Mouse (Mus musculus) stomach, postnatal 0 days (tissue): ENCODE results near the gene Slco2a1. TPM values are rescaled to one million over a fixed set of nuclear protein-coding genes. Genes with fewer than 3 reads are reported as not detected.

Source experiments
- ATAC-seq: fragments of 200-750 bp; cut with Nextera tagmentation; 2 replicates; pipeline ENCODE4 v1.8.0; 2017; ENCODE audit not compliant: low FRiP score, low TSS enrichment
- DNase-seq: peaks from one replicate; pipeline ENCODE4 v3.0.0-alpha.2; 2016; ENCODE audit warnings: low spot score
- H3K27ac ChIP-seq: fragments of 300-500 bp; sonication (generic); replicated peaks from 2 replicates; pipeline ENCODE4 v1.5.1; 2014; ENCODE audit warnings: mild to moderate bottlenecking, control low read depth
- H3K27me3 ChIP-seq: fragments of 300-500 bp; sonication (generic); 2 replicates; pipeline ENCODE4 v1.6.1; 2014; ENCODE audit warnings: low read length; ENCODE audit not compliant: control insufficient read depth, insufficient read depth
- H3K36me3 ChIP-seq: fragments of 300-500 bp; sonication (generic); 2 replicates; pipeline ENCODE4 v1.6.1; 2014; ENCODE audit warnings: low read length, mixed read lengths; ENCODE audit not compliant: control insufficient read depth, insufficient read depth
- H3K4me1 ChIP-seq: fragments of 300-500 bp; sonication (generic); replicated peaks from 2 replicates; pipeline ENCODE4 v1.6.1; 2014; ENCODE audit warnings: antibody characterized with exemption; ENCODE audit not compliant: control insufficient read depth, insufficient read depth
- H3K4me2 ChIP-seq: fragments of 300-500 bp; sonication (generic); replicated peaks from 2 replicates; pipeline ENCODE4 v1.6.1; 2014; ENCODE audit warnings: low read depth, mild to moderate bottlenecking, control low read depth, moderate library complexity
- H3K4me3 ChIP-seq: fragments of 300-500 bp; sonication (generic); 2 replicates; pipeline ENCODE4 v1.5.1; 2014; ENCODE audit warnings: low read depth, low read length, control low read depth
- H3K9ac ChIP-seq: fragments of 300-500 bp; sonication (generic); 2 replicates; pipeline ENCODE4 v1.6.1; 2014; ENCODE audit warnings: mild to moderate bottlenecking, low read length, control low read depth, mixed read lengths
- H3K9me3 ChIP-seq: fragments of 300-500 bp; sonication (generic); 2 replicates; pipeline ENCODE4 v1.6.1; 2016; ENCODE audit warnings: low read length; ENCODE audit not compliant: control insufficient read depth
- CTCF ChIP-seq: IDR thresholded peaks from 2 replicates; pipeline ENCODE4 v1.5.1; 2016; ENCODE audit warnings: antibody characterized with exemption, low read depth, mild to moderate bottlenecking, moderate library complexity
- EP300 ChIP-seq: optimal IDR thresholded peaks from 2 replicates; pipeline ENCODE3; 2016; ENCODE audit warnings: antibody characterized with exemption
- WGBS: fragments of 180-500 bp; shearing (Covaris S2); extraction: QIAGEN DNeasy Blood & Tissue Kit; methylation state at CpG from one replicate; pipeline ENCODE4 v1.1.7; 2014; 5-methylcytosine and 5-hydroxymethylcytosine counted together
- polyA plus RNA-seq: library from polyadenylated mRNA; unstranded; fragments of >200 nt; fragmentation: Nextera tagmentation; extraction: Ambion mirVana; gene quantifications from 2 replicates; pipeline ENCODE4 v1.2.1, GENCODE M21; 2015

Gene Slco2a1
- polyA plus RNA-seq, 1 experiment from 2014 or later = 22.3 TPM

DNA sequence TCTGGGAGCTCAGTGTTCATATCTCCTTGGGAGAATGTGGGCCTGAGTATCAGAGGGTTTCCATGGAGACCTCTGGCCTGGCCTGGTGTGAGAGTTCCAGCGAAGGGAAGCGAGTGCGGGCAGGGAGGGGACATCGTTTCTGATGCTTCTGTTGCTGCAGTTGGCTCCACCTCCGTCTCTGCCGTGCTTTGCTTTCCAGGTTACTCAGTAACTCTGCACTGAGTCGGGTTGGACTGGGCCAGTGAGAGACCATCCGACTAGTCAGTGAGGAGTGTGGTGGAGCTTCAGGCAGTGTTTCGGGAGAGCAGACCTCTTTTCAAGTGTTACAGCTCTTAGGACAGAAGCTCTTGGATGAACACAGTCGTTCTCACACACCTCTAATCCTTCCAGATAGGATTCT, 8.6 kb upstream of the Slco2a1 start:
- WGBS = 60% methylated on average over 10 of the region's 10 CpGs

GRCm38 (mm10) chr9:102980420-102980819, 8.1 kb upstream of the Slco2a1 start:
- Histone ChIP-seq H3K9ac (no peak overlapping the region), H3K4me1 (0 out of 2 replicates have a peak, but pooled peaks cover 3% of the 10 kb centered on the region), H3K4me2 (no peak overlapping the region), H3K27ac (no peak overlapping the region), H3K4me3 (no peak overlapping the region), H3K36me3 (no peaks in the 10 kb centered on the region), H3K9me3 (no peaks in the 10 kb centered on the region), H3K27me3 (no peaks in the 10 kb centered on the region)
- 89% methylated on average over 5 of the region's 5 CpGs for WGBS
- DNase-seq = no peak
- TF ChIP-seq CTCF = no peak
- no peak for TF ChIP-seq EP300
- ATAC-seq = no peak

More for the DNA sequence above, 8.6 kb upstream of the Slco2a1 start:
- DNase-seq = no peak
- no peak for ATAC-seq
- Histone ChIP-seq H3K9me3 (no peaks in the 10 kb centered on the region), H3K4me2 (no peak overlapping the region), H3K36me3 (no peaks in the 10 kb centered on the region), H3K4me1 (0 out of 2 replicates have a peak, but pooled peaks cover 3% of the 10 kb centered on the region), H3K27ac (no peak overlapping the region), H3K9ac (no peak overlapping the region), H3K4me3 (no peak overlapping the region), H3K27me3 (no peaks in the 10 kb centered on the region)
- TF ChIP-seq EP300 = no peak

DNA sequence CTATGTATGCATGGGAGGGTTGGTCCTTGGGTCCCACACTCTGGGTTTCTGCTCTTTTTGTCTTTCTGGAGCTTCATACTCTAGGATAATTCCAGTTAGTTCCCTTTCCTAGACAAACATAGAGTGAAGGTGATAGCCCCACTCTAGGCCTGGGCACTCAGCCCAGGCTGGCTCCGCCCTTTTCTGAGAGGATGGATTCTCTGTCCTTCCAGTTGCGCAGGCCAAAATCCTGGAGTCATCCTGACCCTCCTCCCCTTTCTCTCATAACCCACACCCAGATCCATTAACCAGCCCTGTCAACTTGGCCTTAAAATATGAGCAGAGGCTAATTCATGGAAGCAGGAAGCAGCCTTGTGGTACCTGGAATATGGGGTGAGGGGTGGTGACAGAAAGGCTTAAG, 6.7 kb upstream of the Slco2a1 start:
- H3K9ac ChIP-seq = no peak overlapping the region
- H3K4me3 ChIP-seq = no peak overlapping the region
- DNase-seq = no peak
- no peaks in the 10 kb centered on the region for H3K27me3 ChIP-seq
- no peaks in the 10 kb centered on the region for H3K36me3 ChIP-seq
- H3K4me1 ChIP-seq = 0 out of 2 replicates have a peak, but pooled peaks cover 3% of the 10 kb centered on the region
- ATAC-seq = no peak
- no peak overlapping the region for H3K27ac ChIP-seq
- H3K9me3 ChIP-seq = no peaks in the 10 kb centered on the region
- H3K4me2 ChIP-seq = no peak overlapping the region
- 83% methylated on average over 2 of the region's 2 CpGs for WGBS
- no peak for TF ChIP-seq EP300
- no peak for TF ChIP-seq CTCF

GRCm38 (mm10) chr9:102982376-102982775, 6.1 kb upstream of the Slco2a1 start:
- no peak for TF ChIP-seq CTCF
- TF ChIP-seq EP300 = no peak
- H3K4me3 ChIP-seq = no peak overlapping the region
- ATAC-seq = no peak
- no peak overlapping the region for H3K4me2 ChIP-seq
- no peak overlapping the region for H3K27ac ChIP-seq
- no peaks in the 10 kb centered on the region for H3K9me3 ChIP-seq
- DNase-seq = no peak
- H3K36me3 ChIP-seq = no peaks in the 10 kb centered on the region
- WGBS = 74% methylated on average over 3 of the region's 3 CpGs
- no peaks in the 10 kb centered on the region for H3K27me3 ChIP-seq
- H3K4me1 ChIP-seq = 0 out of 2 replicates have a peak, but pooled peaks cover 3% of the 10 kb centered on the region
- H3K9ac ChIP-seq = no peak overlapping the region

DNA sequence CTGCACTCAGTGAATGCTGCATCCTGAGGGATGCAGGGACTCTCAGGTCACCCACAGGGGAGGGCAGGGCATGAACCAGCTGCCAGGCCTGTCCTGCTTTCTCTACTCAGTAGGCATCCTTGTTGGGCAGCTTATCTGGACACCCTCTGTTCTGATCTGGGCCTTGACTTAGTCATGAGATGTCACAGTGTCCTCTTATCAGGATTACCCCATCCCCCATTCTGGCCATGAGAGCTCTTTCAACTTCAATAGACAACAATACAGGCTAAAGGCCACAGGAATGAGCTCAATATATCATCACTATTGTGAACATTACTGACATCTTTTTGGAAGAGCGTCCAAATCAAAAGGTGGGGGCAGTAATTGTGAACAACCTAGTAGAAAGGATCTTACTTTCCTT, 3.4 kb upstream of the Slco2a1 start:
- no peaks in the 10 kb centered on the region for H3K9me3 ChIP-seq
- no peak overlapping the region for H3K4me2 ChIP-seq
- no peak overlapping the region for H3K4me3 ChIP-seq
- H3K36me3 ChIP-seq = no peaks in the 10 kb centered on the region
- no peak overlapping the region for H3K9ac ChIP-seq
- H3K27ac ChIP-seq = no peak overlapping the region
- no peak for ATAC-seq
- no peaks in the 10 kb centered on the region for H3K27me3 ChIP-seq
- H3K4me1 ChIP-seq = no peaks in the 10 kb centered on the region
- WGBS = 60% methylated on average over 1 of the region's 1 CpGs
- no peak for TF ChIP-seq CTCF
- no peak for TF ChIP-seq EP300
- no peak for DNase-seq

GRCm38 (mm10) chr9:102985939-102986338, 2.6 kb upstream of the Slco2a1 start:
- Histone ChIP-seq H3K27ac (no peak overlapping the region), H3K27me3 (no peaks in the 10 kb centered on the region), H3K4me1 (no peaks in the 10 kb centered on the region), H3K9me3 (no peaks in the 10 kb centered on the region), H3K9ac (no peak overlapping the region), H3K4me2 (no peak overlapping the region), H3K36me3 (no peaks in the 10 kb centered on the region), H3K4me3 (no peak overlapping the region)
- WGBS = 37% methylated on average over 4 of the region's 4 CpGs
- ATAC-seq = no peak
- no peak for DNase-seq
- TF ChIP-seq EP300 (no peak), CTCF (no peak)
